Mouse (Mus musculus) left cerebral cortex, adult 18-20 months (tissue): ENCODE measurements at regions not wholly inside any gene's neighbourhood (a gene's known extent, or its start where the extent isn't known, plus 50 kb on each side); places are given as distances from the start of the nearest gene placed in this dataset.

ENCODE experiments used
- DNase-seq, 2 experiments: peaks; one replicate each; pipeline ENCODE4 v3.0.0; 2021 to 2022; ENCODE audit warnings: low spot score in 2 of 2, mixed read lengths in 1 of 2

GRCm38 (mm10) chr10:124318761-124319160 is 1055.0 kb downstream of the Fam19a2 start:
- no peak for DNase-seq

- no peak for DNase-seq
These were observed 1056.7 kb downstream of the Fam19a2 start for GRCm38 (mm10) chr10:124320191-124321110.

GRCm38 (mm10) chr10:124332491-124332890 is 1056.8 kb downstream of the Slc16a7 start:
- no peak for DNase-seq

- DNase-seq, result no peak
These were observed 1050.3 kb downstream of the Slc16a7 start for GRCm38 (mm10) chr10:124338923-124339322.

GRCm38 (mm10) chr10:124349300-124349699 is 1040.0 kb downstream of the Slc16a7 start:
- no peak for DNase-seq

GRCm38 (mm10) chr10:124362795-124363194 is 1026.5 kb downstream of the Slc16a7 start:
- no peak for DNase-seq

- no peak for DNase-seq
These were observed 1018.3 kb downstream of the Slc16a7 start for GRCm38 (mm10) chr10:124370994-124371393.

- DNase-seq, result no peak
These were observed 986.6 kb downstream of the Slc16a7 start for GRCm38 (mm10) chr10:124402647-124403046.

GRCm38 (mm10) chr10:124409633-124410032 is 979.6 kb downstream of the Slc16a7 start:
- no peak for DNase-seq

- DNase-seq, result no peak
These were observed 972.7 kb downstream of the Slc16a7 start for GRCm38 (mm10) chr10:124416531-124416930.

- DNase-seq, result no peak
These were observed 965.8 kb downstream of the Slc16a7 start for GRCm38 (mm10) chr10:124423418-124423817.
